Mouse (Mus musculus) MEL (cell line): ENCODE data around the gene Traf3ip2.

Experiments
- CTCF ChIP-seq, 3 experiments: IDR thresholded peaks in 2 of 3; conservative IDR thresholded peaks in 1 of 3; 2 replicates each; pipeline ENCODE4 v1.5.1; 2011 to 2012; ENCODE audit warnings: low read length in 3 of 3, low read depth in 2 of 3, mild to moderate bottlenecking in 2 of 3, improper control_type of control experiment in 1 of 3, inconsistent platforms in 1 of 3, mixed read lengths in 1 of 3, moderate library complexity in 1 of 3; ENCODE audit not compliant: control insufficient read depth in 1 of 3, insufficient read depth in 1 of 3, poor library complexity in 1 of 3, severe bottlenecking in 1 of 3
- EP300 ChIP-seq, 2 experiments: IDR thresholded peaks; 2 replicates each; pipeline ENCODE4 v1.6.1; 2011; ENCODE audit warnings: improper control_type of control experiment in 2 of 2, low read length in 2 of 2, low read depth in 1 of 2, mild to moderate bottlenecking in 1 of 2
- ETS1 ChIP-seq: IDR thresholded peaks from 2 replicates; pipeline ENCODE4 v1.6.1; 2012; ENCODE audit warnings: low read depth, mild to moderate bottlenecking, inconsistent platforms, low read length, improper control_type of control experiment, moderate library complexity
- GATA1 ChIP-seq: IDR thresholded peaks from 2 replicates; pipeline ENCODE4 v1.6.1; 2011; ENCODE audit warnings: low read depth, low read length, improper control_type of control experiment
- JUND ChIP-seq: IDR thresholded peaks from 2 replicates; pipeline ENCODE4 v1.6.1; 2011; ENCODE audit warnings: low read depth, mild to moderate bottlenecking, improper control_type of control experiment, low read length
- NRF1 ChIP-seq: IDR thresholded peaks from 2 replicates; pipeline ENCODE4 v1.6.1; 2014; ENCODE audit warnings: low read depth, mild to moderate bottlenecking, inconsistent platforms, low read length, improper control_type of control experiment, moderate library complexity; ENCODE audit not compliant: poor library complexity, insufficient read depth, severe bottlenecking
- POLR2A ChIP-seq, 2 experiments: IDR thresholded peaks; 2 replicates each; pipeline ENCODE4 v1.6.1; 2011 to 2012; ENCODE audit warnings: low read length in 2 of 2, mild to moderate bottlenecking in 2 of 2, control low read depth in 1 of 2, improper control_type of control experiment in 1 of 2, low read depth in 1 of 2, moderate library complexity in 1 of 2; ENCODE audit not compliant: control insufficient read depth in 1 of 2, insufficient read depth in 1 of 2, poor library complexity in 1 of 2
- POLR2AphosphoS5 ChIP-seq: IDR thresholded peaks from 2 replicates; pipeline ENCODE4 v1.6.1; 2012; ENCODE audit warnings: low read depth, borderline replicate concordance, mild to moderate bottlenecking, inconsistent platforms, low read length, moderate library complexity, mixed read lengths
- RAD21 ChIP-seq: IDR thresholded peaks from 2 replicates; pipeline ENCODE4 v1.6.1; 2011; ENCODE audit warnings: mild to moderate bottlenecking, low read depth, low read length, improper control_type of control experiment
- SMC3 ChIP-seq: IDR thresholded peaks from 2 replicates; pipeline ENCODE4 v1.6.1; 2011; ENCODE audit warnings: low read depth, low read length, improper control_type of control experiment
- TCF12 ChIP-seq: IDR thresholded peaks from 2 replicates; pipeline ENCODE4 v1.6.1; 2014; ENCODE audit warnings: low read depth, mild to moderate bottlenecking, inconsistent platforms, low read length, improper control_type of control experiment, moderate library complexity
- UBTF ChIP-seq: IDR thresholded peaks from 2 replicates; pipeline ENCODE4 v1.6.1; 2012; ENCODE audit warnings: low read depth, mild to moderate bottlenecking, inconsistent platforms, low read length, improper control_type of control experiment, moderate library complexity, borderline replicate concordance; ENCODE audit not compliant: insufficient read depth
- ZMIZ1 ChIP-seq: IDR thresholded peaks from 2 replicates; pipeline ENCODE4 v1.6.1; 2012; ENCODE audit warnings: low read depth, mild to moderate bottlenecking, inconsistent platforms, low read length, improper control_type of control experiment, moderate library complexity

- no peak for TF ChIP-seq POLR2A (IDR thresholded peaks at IDR 0.05; ENCODE audit: control insufficient read depth in 1 of 2, insufficient read depth in 1 of 2, low read depth in 1 of 2, low read length in 2 of 2, poor library complexity in 1 of 2)
- TF ChIP-seq ETS1 = no peak
- TF ChIP-seq SMC3 = no peak
- no peak for TF ChIP-seq NRF1
- TF ChIP-seq TCF12 = no peak
- no peak for TF ChIP-seq POLR2AphosphoS5
- TF ChIP-seq UBTF = no peak
- TF ChIP-seq JUND = no peak
- TF ChIP-seq CTCF (IDR thresholded peaks at IDR 0.05 in 2 of 3, conservative IDR thresholded peaks at IDR 0.05 in 1 of 3; ENCODE audit: control insufficient read depth in 1 of 3, insufficient read depth in 1 of 3, low read depth in 2 of 3, low read length in 3 of 3, poor library complexity in 1 of 3, severe bottlenecking in 1 of 3) = no peak
- no peak for TF ChIP-seq EP300 (IDR thresholded peaks at IDR 0.05; ENCODE audit: low read depth in 1 of 2, low read length in 2 of 2)
- TF ChIP-seq ZMIZ1 = no peak
- TF ChIP-seq RAD21 = no peak
- TF ChIP-seq GATA1 = no peak
Measured at GRCm38 (mm10) chr10:39647118-39647517, 34.4 kb downstream of the Traf3ip2 start.
